Mouse (Mus musculus) liver, adult 10 weeks (tissue): ENCODE results near the gene Olfr740. TPM values are rescaled to one million over a fixed set of nuclear protein-coding genes. Genes with fewer than 3 reads are reported as not detected.

ENCODE experiments used
- polyA plus RNA-seq: library from polyadenylated mRNA; stranded (reverse); fragments of 350-450 nt; fragmentation: Illumina TruSeq; extraction: RNeasy Lipid Tissue Mini Kit (QIAGEN cat#74804); gene quantifications from one replicate; pipeline ENCODE4 v1.2.3, GENCODE M21; 2014; ENCODE audit warnings: low read depth, low replicate concordance

Gene Olfr740
- polyA plus RNA-seq = not detected

GRCm38 (mm10) chr14:50445245-50445644, at the start of gene Olfr740:
Gene Olfr740 (plus strand): TSS chr14:50445545.

GRCm38 (mm10) chr14:50407268-50407667, 38.1 kb upstream of the Olfr740 start, which contains the start of gene Olfr738:
Gene Olfr738 (plus strand): TSS chr14:50407568.

GRCm38 (mm10) chr14:50418326-50418725, 27.0 kb upstream of the Olfr740 start, which contains the start of gene Olfr739:
Gene Olfr739 (plus strand): TSS chr14:50418626.

GRCm38 (mm10) chr14:50472438-50472837, 27.1 kb downstream of the Olfr740 start, which contains the start of gene Olfr741:
Gene Olfr741 (plus strand): TSS chr14:50472738.

GRCm38 (mm10) chr14:50503300-50503699, 58.0 kb downstream of the Olfr740 start, which contains the start of gene Olfr742:
Gene Olfr742 (plus strand): TSS chr14:50503600.

Other genes with a start within 250 kb of the Olfr740 start
- not detected for gene Olfr731, start 203.7 kb upstream of the Olfr740 start, polyA plus RNA-seq
- not detected for gene Olfr732, start 161.3 kb upstream of the Olfr740 start, polyA plus RNA-seq
- not detected for gene Olfr733, start 144.0 kb upstream of the Olfr740 start, polyA plus RNA-seq
- gene Olfr734, start 118.8 kb upstream of the Olfr740 start, polyA plus RNA-seq = not detected
- not detected for gene Olfr735, start 96.7 kb upstream of the Olfr740 start, polyA plus RNA-seq
- gene Tlr11, start 87.6 kb upstream of the Olfr740 start, polyA plus RNA-seq = 0.42 TPM
- not detected for gene Olfr736, start 64.4 kb upstream of the Olfr740 start, polyA plus RNA-seq
- gene Olfr738, start 38.0 kb upstream of the Olfr740 start, polyA plus RNA-seq = not detected
- not detected for gene Olfr739, start 26.9 kb upstream of the Olfr740 start, polyA plus RNA-seq
- gene Olfr741, start 27.2 kb downstream of the Olfr740 start, polyA plus RNA-seq = not detected
- gene Olfr742, start 58.1 kb downstream of the Olfr740 start, polyA plus RNA-seq = not detected
- not detected for gene Olfr743, start 76.3 kb downstream of the Olfr740 start, polyA plus RNA-seq
- gene Olfr744, start 169.3 kb downstream of the Olfr740 start, polyA plus RNA-seq = not detected
- gene Olfr745, start 193.8 kb downstream of the Olfr740 start, polyA plus RNA-seq = not detected
- gene Olfr746, start 201.5 kb downstream of the Olfr740 start, polyA plus RNA-seq = not detected
- gene Olfr747, start 247.7 kb downstream of the Olfr740 start, polyA plus RNA-seq = not detected